Mouse (Mus musculus): ENCODE results near the gene Rpl23a. TPM values are rescaled to one million over a fixed set of nuclear protein-coding genes. Genes with fewer than 3 reads are reported as not detected.
"Not testable (repeated sequence)": the region's sequence is repeated elsewhere in the genome, so short reads cannot be mapped to it uniquely, and the experiment has no call there.

Gene Rpl23a
- polyA plus RNA-seq, 1 experiment from 2014 or later, result 711 TPM

- H3K4me1 ChIP-seq (ENCODE audit: control insufficient read depth, insufficient read depth, low read length), result peaks cover 16% of the 10 kb centered on the region
- no peaks in the 10 kb centered on the region for H3K27me3 ChIP-seq (ENCODE audit: control insufficient read depth, insufficient read depth, low read length)
- no peaks in the 10 kb centered on the region for H3K9me3 ChIP-seq (replicated peaks; ENCODE audit: control insufficient read depth, low read length)
- ATAC-seq (replicated peaks; ENCODE audit: extremely low read depth, insufficient read depth, low FRiP score), result peak; percentile 78
- peak overlapping the region; percentile 79 for H3K4me2 ChIP-seq (ENCODE audit: low read depth, low read length)
- WGBS, result 2% methylated on average over 42 of the region's 42 CpGs
- H3K9ac ChIP-seq (ENCODE audit: low read length), result peak overlapping the region; percentile 82
- peaks cover 16% of the 10 kb centered on the region for H3K36me3 ChIP-seq (ENCODE audit: control insufficient read depth, insufficient read depth)
- peak overlapping the region; percentile 90 for H3K27ac ChIP-seq (ENCODE audit: low read length)
- H3K4me3 ChIP-seq (ENCODE audit: low read length), result peak overlapping the region; percentile 64
These were observed 6.1 kb upstream of the Rpl23a start for GRCm38 (mm10) chr11:78189234-78190040.

DNA sequence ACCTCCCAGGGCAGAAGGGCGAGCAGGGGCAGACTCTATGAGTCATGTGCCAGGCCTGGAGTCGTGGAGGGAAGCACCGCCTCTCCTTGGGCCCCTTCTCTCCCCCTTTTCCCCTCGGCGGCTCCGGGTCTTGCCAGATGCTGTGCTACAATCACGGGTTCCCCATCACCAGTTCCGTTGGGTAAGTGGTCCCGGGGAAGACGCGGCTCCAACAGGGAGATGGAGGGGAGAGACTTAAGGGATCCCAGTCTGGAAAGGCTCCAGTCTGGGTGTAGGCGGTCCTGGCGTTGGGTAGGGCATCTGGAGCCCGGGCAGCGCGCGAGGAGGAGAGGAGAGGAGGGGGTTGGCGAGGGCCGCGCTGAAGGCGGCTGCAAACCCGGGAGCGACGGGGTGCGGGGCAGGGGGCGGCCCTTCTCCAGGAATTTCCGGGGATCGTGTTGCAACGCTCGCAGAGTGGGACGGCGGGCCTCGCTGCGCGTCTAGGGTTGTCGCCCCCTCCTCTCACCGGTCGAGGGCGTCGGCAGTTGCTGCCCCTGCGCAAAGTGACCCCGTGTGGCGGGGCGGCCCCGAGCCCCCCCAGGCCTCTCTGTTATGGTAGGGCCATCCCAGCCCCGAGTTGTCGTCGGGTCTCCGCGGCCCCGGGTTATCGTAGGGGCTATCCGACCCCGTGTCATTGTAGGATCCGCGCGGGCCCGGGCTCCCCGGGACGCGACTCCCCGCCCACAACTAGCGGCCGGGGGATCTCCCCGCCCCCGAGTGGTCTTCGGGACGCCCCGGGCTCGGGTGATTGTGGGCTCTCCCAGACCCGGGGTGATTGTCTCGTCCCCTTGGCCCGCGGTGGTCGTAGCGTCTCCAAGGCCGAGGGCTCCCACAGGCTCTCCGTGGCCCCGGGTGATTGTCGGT, 5.2 kb upstream of the Rpl23a start, which contains the start of gene Rab34:
Gene Rab34 (plus strand): TSS at position 100 of the 903 bp plus-strand sequence.
- Histone ChIP-seq H3K36me3 (ENCODE audit: control insufficient read depth, insufficient read depth) (peaks cover 16% of the 10 kb centered on the region), H3K4me2 (ENCODE audit: low read depth, low read length) (peak within 1 kb of the TSS; percentile 79), H3K9me3 (replicated peaks; ENCODE audit: control insufficient read depth, low read length) (no peaks in the 10 kb centered on the region), H3K4me3 (ENCODE audit: low read length) (peak within 1 kb of the TSS; percentile 64), H3K9ac (ENCODE audit: low read length) (peak within 1 kb of the TSS; percentile 82), H3K4me1 (ENCODE audit: control insufficient read depth, insufficient read depth, low read length) (peaks cover 21% of the 10 kb centered on the region), H3K27me3 (ENCODE audit: control insufficient read depth, insufficient read depth, low read length) (no peaks in the 10 kb centered on the region), H3K27ac (ENCODE audit: low read length) (peak within 1 kb of the TSS; percentile 90)
- under 1% methylated on average over 76 of the region's 80 CpGs for WGBS
- ATAC-seq (replicated peaks; ENCODE audit: extremely low read depth, insufficient read depth, low FRiP score), result peak; percentile 81

GRCm38 (mm10) chr11:78184702-78185101, 1.3 kb upstream of the Rpl23a start:
- H3K27me3 ChIP-seq (ENCODE audit: control insufficient read depth, insufficient read depth, low read length); H3K9ac ChIP-seq (ENCODE audit: low read length); H3K9me3 ChIP-seq (replicated peaks; ENCODE audit: control insufficient read depth, low read length); ATAC-seq (replicated peaks; ENCODE audit: extremely low read depth, insufficient read depth, low FRiP score); H3K4me3 ChIP-seq (ENCODE audit: low read length); H3K27ac ChIP-seq (ENCODE audit: low read length); H3K4me2 ChIP-seq (ENCODE audit: low read depth, low read length): not testable (repeated sequence)
- WGBS, result 88% methylated on average over 6 of the region's 6 CpGs
- H3K4me1 ChIP-seq (ENCODE audit: control insufficient read depth, insufficient read depth, low read length), result peaks cover 31% of the 10 kb centered on the region
- peaks cover 21% of the 10 kb centered on the region for H3K36me3 ChIP-seq (ENCODE audit: control insufficient read depth, insufficient read depth)

DNA sequence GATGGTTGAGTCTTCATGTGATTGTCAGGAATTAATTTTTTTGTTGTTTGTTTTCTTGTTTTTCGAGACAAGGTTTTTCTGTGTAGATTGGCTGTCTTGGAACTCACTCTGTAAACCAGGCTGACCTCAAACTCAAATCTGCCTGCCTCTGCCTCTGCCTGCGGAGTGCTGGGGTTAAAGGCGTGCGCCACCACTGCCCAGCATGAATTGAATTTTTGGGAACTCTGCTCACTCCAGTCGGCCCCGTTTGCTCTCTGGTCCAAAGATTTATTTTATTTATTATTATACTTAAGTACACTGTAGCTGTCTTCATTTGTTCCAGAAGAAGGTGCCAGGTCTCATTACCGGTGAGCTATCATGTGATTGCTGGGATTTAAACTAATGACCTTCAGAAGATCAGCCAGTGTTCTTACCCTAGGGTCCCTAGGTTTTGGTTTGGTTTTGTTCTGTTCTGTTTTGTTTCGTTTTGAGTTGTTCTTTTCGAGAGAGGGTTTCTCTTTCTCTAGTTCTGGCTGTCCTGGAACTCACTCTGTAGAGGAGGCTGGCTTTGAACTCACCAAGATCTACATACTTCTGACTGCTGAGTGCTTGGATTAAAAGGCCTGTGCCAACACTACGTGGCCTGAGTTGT, 615 bp upstream of the Rpl23a start:
- H3K9me3 ChIP-seq (replicated peaks; ENCODE audit: control insufficient read depth, low read length), result no peaks in the 10 kb centered on the region
- no peaks in the 10 kb centered on the region for H3K27me3 ChIP-seq (ENCODE audit: control insufficient read depth, insufficient read depth, low read length)
- H3K36me3 ChIP-seq (ENCODE audit: control insufficient read depth, insufficient read depth), result peaks cover 23% of the 10 kb centered on the region
- peak overlapping the region; percentile 39 for H3K9ac ChIP-seq (ENCODE audit: low read length)
- peak overlapping the region; percentile 59 for H3K4me2 ChIP-seq (ENCODE audit: low read depth, low read length)
- H3K4me3 ChIP-seq (ENCODE audit: low read length), result peak overlapping the region; percentile 96
- no peak for ATAC-seq (replicated peaks; ENCODE audit: extremely low read depth, insufficient read depth, low FRiP score)
- H3K4me1 ChIP-seq (ENCODE audit: control insufficient read depth, insufficient read depth, low read length), result peaks cover 33% of the 10 kb centered on the region
- 45% methylated on average over 10 of the region's 10 CpGs for WGBS
- H3K27ac ChIP-seq (ENCODE audit: low read length), result no peak overlapping the region

DNA sequence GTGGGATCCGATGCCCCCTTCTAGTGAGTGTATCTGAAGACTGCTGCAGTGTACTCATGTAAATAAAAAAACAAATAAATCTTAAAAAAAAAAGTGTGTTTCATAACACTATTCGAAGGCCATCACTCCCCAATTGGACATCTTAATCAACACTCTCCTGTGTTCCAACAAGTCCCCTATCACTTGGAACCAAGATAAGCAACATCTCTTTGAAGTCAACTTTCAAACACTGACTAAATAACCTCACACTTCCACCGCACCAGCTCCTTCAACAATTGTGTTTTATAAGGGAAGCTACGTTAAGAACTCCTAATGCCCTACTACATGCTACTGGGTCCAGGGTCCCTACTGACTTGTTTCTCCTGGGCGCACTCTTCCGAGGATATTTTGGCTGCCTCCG, 934 bp downstream of the Rpl23a start:
- Histone ChIP-seq H3K27me3 (ENCODE audit: control insufficient read depth, insufficient read depth, low read length) (no peaks in the 10 kb centered on the region), H3K4me2 (ENCODE audit: low read depth, low read length) (peak overlapping the region; percentile 76), H3K9me3 (replicated peaks; ENCODE audit: control insufficient read depth, low read length) (no peaks in the 10 kb centered on the region), H3K4me1 (ENCODE audit: control insufficient read depth, insufficient read depth, low read length) (peaks cover 31% of the 10 kb centered on the region), H3K4me3 (ENCODE audit: low read length) (peak overlapping the region; percentile 96), H3K36me3 (ENCODE audit: control insufficient read depth, insufficient read depth) (peaks cover 23% of the 10 kb centered on the region), H3K27ac (ENCODE audit: low read length) (peak overlapping the region; percentile 94), H3K9ac (ENCODE audit: low read length) (peak overlapping the region; percentile 96)
- WGBS, result 3% methylated on average over 7 of the region's 7 CpGs
- no peak for ATAC-seq (replicated peaks; ENCODE audit: extremely low read depth, insufficient read depth, low FRiP score)

DNA sequence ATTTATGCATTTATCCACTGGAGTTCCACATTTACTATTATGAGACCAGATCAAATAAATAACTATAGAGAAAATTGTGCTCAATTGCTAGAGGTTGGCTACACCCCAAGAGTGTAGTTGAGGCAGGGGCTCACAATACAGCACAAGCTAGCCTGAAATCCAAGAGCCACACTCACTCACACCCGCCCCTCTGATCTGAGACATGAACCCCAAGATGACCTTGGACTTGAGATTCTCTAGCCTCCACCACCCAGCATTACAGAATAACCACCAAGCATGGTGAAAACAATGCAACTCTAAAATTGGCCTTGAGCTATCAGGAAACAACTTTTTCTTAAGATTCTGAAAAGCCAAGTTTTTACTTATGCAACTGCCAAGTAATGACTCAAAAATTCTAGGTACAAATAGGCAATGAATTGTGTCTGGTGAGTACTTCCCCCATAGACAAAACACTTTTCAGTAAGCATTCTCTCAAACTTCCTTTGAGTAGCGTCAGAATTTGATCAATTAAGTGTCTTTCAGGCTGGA, 1.5 kb downstream of the Rpl23a start:
- H3K4me3 ChIP-seq (ENCODE audit: low read length), result peak overlapping the region; percentile 96
- H3K36me3 ChIP-seq (ENCODE audit: control insufficient read depth, insufficient read depth), result peaks cover 23% of the 10 kb centered on the region
- ATAC-seq (replicated peaks; ENCODE audit: extremely low read depth, insufficient read depth, low FRiP score), result no peak
- H3K27ac ChIP-seq (ENCODE audit: low read length), result no peak overlapping the region
- peaks cover 34% of the 10 kb centered on the region for H3K4me1 ChIP-seq (ENCODE audit: control insufficient read depth, insufficient read depth, low read length)
- H3K9ac ChIP-seq (ENCODE audit: low read length), result peak overlapping the region; percentile 96
- 44% methylated on average over 2 of the region's 2 CpGs for WGBS
- peak overlapping the region; percentile 76 for H3K4me2 ChIP-seq (ENCODE audit: low read depth, low read length)
- no peaks in the 10 kb centered on the region for H3K27me3 ChIP-seq (ENCODE audit: control insufficient read depth, insufficient read depth, low read length)
- no peaks in the 10 kb centered on the region for H3K9me3 ChIP-seq (replicated peaks; ENCODE audit: control insufficient read depth, low read length)

DNA sequence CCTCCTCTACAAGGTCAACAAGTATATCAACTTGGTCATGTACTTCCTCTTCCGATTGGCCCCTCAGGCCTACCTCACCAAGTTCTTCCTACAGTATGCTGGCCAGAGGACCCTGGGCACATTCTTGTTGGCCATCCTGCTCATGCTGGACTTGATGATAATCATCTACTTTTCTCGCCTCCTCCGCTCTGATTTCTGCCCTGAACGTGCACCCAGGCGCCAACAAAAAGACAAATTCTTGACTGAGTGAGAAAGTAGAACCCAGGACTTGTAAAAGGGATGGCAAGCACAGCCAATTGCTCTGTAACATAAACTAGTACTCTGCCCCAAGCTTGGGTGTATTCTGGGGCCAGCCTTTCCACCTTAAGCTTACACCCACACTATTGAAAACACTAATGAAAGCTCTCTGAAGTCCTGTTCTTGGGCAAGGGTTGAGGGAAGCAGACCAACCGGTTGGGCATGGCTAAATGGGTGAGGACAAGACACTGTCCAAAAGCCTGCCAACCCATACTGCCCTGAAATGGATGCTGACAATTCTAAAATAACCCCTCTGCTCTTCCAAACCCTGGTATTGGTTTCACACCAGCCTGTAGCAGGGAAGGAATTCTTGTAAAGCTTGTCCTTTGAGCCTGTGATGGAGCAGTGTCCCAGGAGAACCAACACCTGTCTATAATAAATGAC, 3.2 kb downstream of the Rpl23a start:
- Histone ChIP-seq H3K4me3 (ENCODE audit: low read length) (no peak overlapping the region), H3K36me3 (ENCODE audit: control insufficient read depth, insufficient read depth) (peaks cover 23% of the 10 kb centered on the region), H3K27me3 (ENCODE audit: control insufficient read depth, insufficient read depth, low read length) (no peaks in the 10 kb centered on the region), H3K4me1 (ENCODE audit: control insufficient read depth, insufficient read depth, low read length) (peaks cover 37% of the 10 kb centered on the region), H3K27ac (ENCODE audit: low read length) (no peak overlapping the region), H3K9ac (ENCODE audit: low read length) (no peak overlapping the region), H3K4me2 (ENCODE audit: low read depth, low read length) (no peak overlapping the region), H3K9me3 (replicated peaks; ENCODE audit: control insufficient read depth, low read length) (no peaks in the 10 kb centered on the region)
- ATAC-seq (replicated peaks; ENCODE audit: extremely low read depth, insufficient read depth, low FRiP score), result no peak
- WGBS, result 68% methylated on average over 6 of the region's 6 CpGs

DNA sequence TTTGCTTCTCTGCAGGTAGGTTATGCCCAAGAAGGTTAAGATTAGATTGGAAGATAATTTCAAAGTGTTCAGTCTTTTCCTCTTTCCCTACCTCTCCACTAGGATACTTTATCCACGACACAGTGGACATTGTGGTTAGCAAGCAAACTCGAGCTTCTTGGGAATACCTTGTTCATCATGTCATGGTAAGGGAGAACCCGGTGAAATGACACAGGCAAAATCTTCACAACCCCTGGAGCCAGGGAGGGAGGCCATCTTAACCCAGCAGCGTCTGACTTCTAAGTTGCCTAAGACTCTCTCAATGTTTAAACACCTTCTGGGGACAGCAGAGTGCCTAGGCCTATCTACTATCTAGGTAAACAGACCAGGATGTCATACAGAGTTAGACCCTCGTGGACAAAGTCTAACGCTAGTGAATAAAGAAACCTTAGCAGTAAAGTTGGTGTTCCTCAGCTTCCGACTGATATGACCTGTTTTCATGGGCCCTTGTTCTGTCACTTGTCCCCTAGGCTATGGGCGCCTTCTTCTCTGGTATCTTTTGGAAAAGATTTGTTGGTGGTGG, 3.9 kb downstream of the Rpl23a start:
- Histone ChIP-seq H3K4me3 (ENCODE audit: low read length) (peak overlapping the region; percentile 81), H3K4me1 (ENCODE audit: control insufficient read depth, insufficient read depth, low read length) (peaks cover 37% of the 10 kb centered on the region), H3K27me3 (ENCODE audit: control insufficient read depth, insufficient read depth, low read length) (no peaks in the 10 kb centered on the region), H3K4me2 (ENCODE audit: low read depth, low read length) (peak overlapping the region; percentile 95), H3K27ac (ENCODE audit: low read length) (peak overlapping the region; percentile 94), H3K36me3 (ENCODE audit: control insufficient read depth, insufficient read depth) (peaks cover 23% of the 10 kb centered on the region), H3K9ac (ENCODE audit: low read length) (peak overlapping the region; percentile 86), H3K9me3 (replicated peaks; ENCODE audit: control insufficient read depth, low read length) (no peaks in the 10 kb centered on the region)
- 27% methylated on average over 8 of the region's 8 CpGs for WGBS
- no peak for ATAC-seq (replicated peaks; ENCODE audit: extremely low read depth, insufficient read depth, low FRiP score)

Data from heart, embryonic 16.5 days (tissue).